Mouse (Mus musculus) heart, embryonic 16.5 days (tissue): ENCODE results near the gene Igf2bp2. TPM values are rescaled to one million over a fixed set of nuclear protein-coding genes. Genes with fewer than 3 reads are reported as not detected.

ENCODE experiments used
- ATAC-seq: fragments of 200-750 bp; cut with Nextera tagmentation; replicated peaks from 2 replicates; pipeline ENCODE4 v1.8.0; 2017; ENCODE audit warnings: moderate number of reproducible peaks; ENCODE audit not compliant: insufficient read depth, low FRiP score; ENCODE audit errors: extremely low read depth
- H3K27ac ChIP-seq: fragments of 300-500 bp; sonication (generic); 2 replicates; pipeline ENCODE4 v1.5.1; 2014; ENCODE audit warnings: mild to moderate bottlenecking, low read length, control low read depth, moderate library complexity
- H3K27me3 ChIP-seq: fragments of 300-500 bp; sonication (generic); 2 replicates; pipeline ENCODE4 v1.6.1; 2014; ENCODE audit warnings: low read length, mixed read lengths; ENCODE audit not compliant: control insufficient read depth, insufficient read depth
- H3K36me3 ChIP-seq: fragments of 300-500 bp; sonication (generic); 2 replicates; pipeline ENCODE4 v1.6.1; 2014; ENCODE audit not compliant: control insufficient read depth, insufficient read depth
- H3K4me1 ChIP-seq: fragments of 300-500 bp; sonication (generic); 2 replicates; pipeline ENCODE4 v1.6.1; 2014; ENCODE audit warnings: low read length, mixed read lengths; ENCODE audit not compliant: control insufficient read depth, insufficient read depth
- H3K4me2 ChIP-seq: fragments of 300-500 bp; sonication (generic); 2 replicates; pipeline ENCODE4 v1.6.1; 2014; ENCODE audit warnings: low read depth, mild to moderate bottlenecking, control low read depth, low read length
- H3K4me3 ChIP-seq: fragments of 300-500 bp; sonication (generic); 2 replicates; pipeline ENCODE4 v1.5.1; 2014; ENCODE audit warnings: mild to moderate bottlenecking, control low read depth, low read length
- H3K9ac ChIP-seq: fragments of 300-500 bp; sonication (generic); 2 replicates; pipeline ENCODE4 v1.6.1; 2014; ENCODE audit warnings: low read length, control low read depth
- H3K9me3 ChIP-seq: fragments of 300-500 bp; sonication (generic); replicated peaks from 2 replicates; pipeline ENCODE4 v1.6.1; 2016; ENCODE audit warnings: low read length; ENCODE audit not compliant: control insufficient read depth
- WGBS: fragments of 180-500 bp; shearing (Covaris S2); extraction: QIAGEN DNeasy Blood & Tissue Kit; methylation state at CpG from one replicate; pipeline ENCODE4 v1.1.7; 2014; 5-methylcytosine and 5-hydroxymethylcytosine counted together
- polyA plus RNA-seq: library from polyadenylated mRNA; unstranded; fragments of >200 nt; fragmentation: Nextera tagmentation; extraction: Ambion mirVana; gene quantifications from 2 replicates; pipeline ENCODE4 v1.2.1, GENCODE M21; 2015

Gene Igf2bp2
- polyA plus RNA-seq, 1 experiment from 2014 or later: 34.5 TPM

DNA sequence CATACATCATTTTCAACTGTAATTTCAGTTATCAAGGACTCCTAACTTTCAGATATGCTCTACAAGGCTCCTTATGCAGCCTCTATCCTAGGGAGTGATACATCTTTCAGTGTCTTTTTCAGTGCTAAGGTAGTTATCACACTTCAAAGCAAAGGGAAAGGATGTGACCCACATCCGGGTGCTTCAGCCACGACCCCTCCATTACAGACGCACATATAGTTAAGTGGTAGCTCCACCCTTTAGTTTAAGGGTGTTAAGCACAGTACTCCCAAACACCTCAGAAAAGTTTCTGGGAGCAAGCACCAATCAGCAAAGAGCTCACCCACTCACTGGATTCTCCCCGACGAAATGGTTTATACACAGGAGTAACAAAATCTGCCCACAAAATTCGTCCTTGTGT is 88.0 kb downstream of the Igf2bp2 start:
- H3K9ac ChIP-seq: no peak overlapping the region
- no peaks in the 10 kb centered on the region for H3K9me3 ChIP-seq
- H3K36me3 ChIP-seq: peaks cover 28% of the 10 kb centered on the region
- WGBS: 82% methylated on average over 6 of the region's 6 CpGs
- H3K4me1 ChIP-seq: no peaks in the 10 kb centered on the region
- no peak overlapping the region for H3K4me2 ChIP-seq
- no peaks in the 10 kb centered on the region for H3K27me3 ChIP-seq
- H3K4me3 ChIP-seq: no peak overlapping the region
- no peak for ATAC-seq
- H3K27ac ChIP-seq: no peak overlapping the region

DNA sequence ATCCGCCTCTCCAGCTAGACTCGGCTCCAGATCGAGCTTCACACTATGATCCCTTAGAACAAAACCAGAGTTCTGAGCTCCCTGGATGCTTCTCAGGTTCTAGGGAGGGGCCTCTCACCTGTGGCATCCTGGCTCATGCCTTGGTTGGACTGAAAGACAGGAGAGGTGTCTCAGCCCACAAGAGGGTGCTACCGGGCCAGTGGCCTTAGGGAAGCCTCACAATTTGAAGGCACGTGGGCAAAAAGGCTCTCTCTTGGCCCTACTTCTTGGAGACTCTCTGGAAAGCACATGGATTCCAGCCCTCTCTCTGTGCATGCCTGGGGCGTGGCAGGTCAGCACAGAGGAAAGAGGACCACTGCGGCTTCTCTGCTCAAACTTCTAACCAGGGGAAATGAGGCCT is 91.7 kb downstream of the Igf2bp2 start:
- H3K27ac ChIP-seq: no peak overlapping the region
- H3K9me3 ChIP-seq: no peaks in the 10 kb centered on the region
- 77% methylated on average over 7 of the region's 7 CpGs for WGBS
- no peak overlapping the region for H3K4me3 ChIP-seq
- no peak overlapping the region for H3K4me2 ChIP-seq
- H3K4me1 ChIP-seq: no peaks in the 10 kb centered on the region
- peaks cover 33% of the 10 kb centered on the region for H3K36me3 ChIP-seq
- H3K9ac ChIP-seq: no peak overlapping the region
- no peak for ATAC-seq
- H3K27me3 ChIP-seq: no peaks in the 10 kb centered on the region

DNA sequence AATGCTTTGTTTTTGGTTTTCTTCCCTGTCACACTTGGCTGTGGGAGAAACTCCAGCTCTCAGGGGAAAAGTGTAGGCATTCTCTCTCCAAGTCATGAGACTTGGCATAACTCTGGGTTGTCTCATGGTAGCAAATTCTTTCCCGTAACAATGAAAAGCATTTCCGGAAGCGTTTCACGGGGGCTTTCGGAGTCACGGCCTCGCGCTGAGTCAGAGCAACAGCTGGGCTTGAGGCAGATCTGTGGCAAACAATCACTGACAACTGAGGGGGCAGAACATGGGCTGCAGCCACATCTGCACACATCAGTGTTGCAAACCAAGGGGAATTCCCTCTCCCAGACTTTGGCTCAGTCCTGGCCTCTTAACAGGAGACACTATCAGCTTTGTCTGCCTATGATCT is 95.7 kb downstream of the Igf2bp2 start:
- H3K27ac ChIP-seq: no peak overlapping the region
- no peak overlapping the region for H3K4me3 ChIP-seq
- no peaks in the 10 kb centered on the region for H3K9me3 ChIP-seq
- H3K4me2 ChIP-seq: no peak overlapping the region
- WGBS: 79% methylated on average over 8 of the region's 8 CpGs
- H3K4me1 ChIP-seq: no peaks in the 10 kb centered on the region
- H3K36me3 ChIP-seq: peaks cover 33% of the 10 kb centered on the region
- H3K9ac ChIP-seq: no peak overlapping the region
- ATAC-seq: no peak; the same call in 1 of the 2 replicates
- no peaks in the 10 kb centered on the region for H3K27me3 ChIP-seq

DNA sequence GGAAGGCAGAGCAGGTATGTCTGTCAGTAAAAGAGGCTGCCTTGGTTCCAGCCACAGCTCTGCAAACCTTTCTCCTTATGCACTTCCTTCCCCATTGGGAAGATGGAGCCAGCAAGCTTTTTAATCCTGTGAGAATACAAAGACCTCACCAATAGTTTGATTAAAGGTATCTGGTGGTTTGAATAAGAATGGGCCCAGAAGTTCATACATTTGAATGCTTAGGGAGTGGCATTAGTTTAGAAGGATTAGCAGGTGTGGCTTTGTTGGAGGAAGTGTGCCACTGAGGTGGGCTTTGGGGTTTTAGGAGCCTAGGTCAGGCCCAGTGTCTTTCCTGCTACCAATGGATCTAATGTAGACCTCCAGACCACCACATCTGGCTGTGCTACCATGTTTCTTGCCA is 97.6 kb downstream of the Igf2bp2 start:
- Histone ChIP-seq H3K9ac (no peak overlapping the region), H3K27ac (no peak overlapping the region), H3K4me2 (no peak overlapping the region), H3K27me3 (no peaks in the 10 kb centered on the region), H3K36me3 (peaks cover 36% of the 10 kb centered on the region), H3K9me3 (no peaks in the 10 kb centered on the region), H3K4me1 (no peaks in the 10 kb centered on the region), H3K4me3 (no peak overlapping the region)
- ATAC-seq: no peak

DNA sequence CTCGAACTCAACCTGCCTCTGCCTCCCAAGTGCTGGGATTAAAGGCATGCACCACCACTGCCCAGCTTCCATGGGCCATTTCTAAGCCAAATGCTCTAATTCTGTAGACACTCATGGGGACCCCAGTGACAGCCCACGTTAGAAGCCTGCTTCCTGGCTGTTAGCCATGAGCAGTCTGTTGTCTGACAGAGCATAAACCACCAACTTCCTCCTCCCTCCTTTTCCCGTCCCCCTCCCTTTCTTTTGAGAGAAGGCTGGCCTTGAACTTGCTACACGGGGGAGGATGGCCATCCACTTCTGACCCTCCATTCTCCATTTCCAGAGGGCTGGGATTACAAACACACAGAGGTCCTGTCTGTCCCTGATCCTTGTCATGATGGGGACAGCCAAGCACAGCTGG is 100.8 kb downstream of the Igf2bp2 start:
- no peak overlapping the region for H3K27ac ChIP-seq
- no peak overlapping the region for H3K4me3 ChIP-seq
- no peaks in the 10 kb centered on the region for H3K27me3 ChIP-seq
- no peak for ATAC-seq
- no peak overlapping the region for H3K9ac ChIP-seq
- WGBS: 61% methylated on average over 4 of the region's 4 CpGs
- no peak overlapping the region for H3K4me2 ChIP-seq
- H3K36me3 ChIP-seq: peaks cover 26% of the 10 kb centered on the region
- H3K4me1 ChIP-seq: no peaks in the 10 kb centered on the region
- H3K9me3 ChIP-seq: no peaks in the 10 kb centered on the region

DNA sequence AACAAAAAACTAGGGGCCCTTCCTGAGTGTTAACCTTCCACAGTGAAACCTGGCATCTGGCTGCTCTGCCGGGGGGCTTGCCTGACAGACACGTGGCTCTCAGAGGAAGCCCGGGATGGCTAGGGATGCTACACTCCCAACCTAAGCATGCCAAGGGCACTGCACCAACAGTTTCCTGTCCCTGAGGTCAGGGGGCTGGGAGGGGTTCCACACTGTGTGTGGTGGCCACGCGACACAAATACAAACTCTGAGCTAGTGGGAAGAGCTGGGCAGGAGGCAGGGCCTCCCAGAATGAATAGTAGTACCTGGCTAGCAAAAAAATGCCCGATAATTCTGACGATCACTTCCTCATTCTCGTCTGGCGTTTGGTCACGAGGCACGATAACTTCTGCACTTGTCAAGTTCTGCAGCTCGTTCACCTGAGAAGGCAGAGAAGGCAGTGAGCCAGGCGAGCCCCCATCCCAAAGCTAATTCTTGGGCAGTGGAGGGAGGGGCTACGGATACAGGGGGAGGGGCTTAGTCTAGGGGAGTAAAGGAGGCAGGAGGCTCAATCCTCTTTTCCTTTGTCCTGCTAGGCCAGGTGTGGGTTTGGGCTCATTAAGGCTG is 101.4 kb downstream of the Igf2bp2 start:
- Histone ChIP-seq H3K27ac (no peak overlapping the region), H3K27me3 (no peaks in the 10 kb centered on the region), H3K9me3 (no peaks in the 10 kb centered on the region), H3K4me3 (no peak overlapping the region), H3K4me1 (no peaks in the 10 kb centered on the region), H3K4me2 (no peak overlapping the region), H3K9ac (no peak overlapping the region), H3K36me3 (peaks cover 26% of the 10 kb centered on the region)
- 72% methylated on average over 14 of the region's 14 CpGs for WGBS
- no peak for ATAC-seq

DNA sequence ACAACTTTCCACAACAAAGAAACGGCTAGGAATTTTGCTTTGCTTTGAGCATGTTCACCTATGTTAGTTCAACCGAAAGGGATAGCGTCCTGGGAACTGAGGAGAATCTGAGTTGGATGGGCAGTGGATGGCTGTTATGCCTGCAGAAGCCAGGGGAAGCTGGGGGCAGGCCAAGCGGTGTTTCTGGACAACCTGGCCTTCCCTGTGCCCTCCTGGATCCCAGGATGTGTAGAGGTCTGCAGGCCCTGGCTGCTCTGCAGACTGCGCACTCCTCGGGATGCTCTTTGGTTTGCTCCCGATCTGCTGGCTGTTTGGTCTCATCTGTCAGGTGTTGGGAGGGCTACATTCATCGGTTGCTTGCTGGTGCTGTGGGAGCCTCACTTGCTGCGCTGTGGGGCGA is 102.7 kb downstream of the Igf2bp2 start:
- Histone ChIP-seq H3K4me1 (no peaks in the 10 kb centered on the region), H3K36me3 (peaks cover 19% of the 10 kb centered on the region), H3K4me2 (no peak overlapping the region), H3K9ac (no peak overlapping the region), H3K27ac (no peak overlapping the region), H3K27me3 (no peaks in the 10 kb centered on the region), H3K9me3 (no peaks in the 10 kb centered on the region), H3K4me3 (no peak overlapping the region)
- no peak for ATAC-seq
- 90% methylated on average over 10 of the region's 10 CpGs for WGBS

DNA sequence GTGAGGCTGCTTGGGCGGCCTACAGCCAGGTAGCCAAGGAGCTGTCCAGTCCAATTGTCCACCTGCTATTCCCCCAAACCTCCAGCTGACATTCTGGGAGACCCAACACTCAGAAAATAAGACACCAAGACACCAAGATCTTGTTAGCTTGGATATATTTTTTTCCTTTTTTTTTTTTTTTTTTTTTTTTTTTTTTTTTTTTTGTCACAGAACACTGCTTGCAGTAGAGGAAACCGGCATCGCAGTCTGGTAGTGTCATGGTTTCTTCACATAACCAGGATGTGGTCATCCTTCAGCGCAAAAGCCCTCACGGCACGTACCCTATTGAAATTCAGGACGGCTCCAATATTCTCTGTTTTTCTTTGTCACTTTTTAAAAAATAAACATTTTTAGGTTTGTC is 104.2 kb downstream of the Igf2bp2 start:
- 91% methylated on average over 7 of the region's 7 CpGs for WGBS
- no peak for ATAC-seq
- no peak overlapping the region for H3K27ac ChIP-seq
- H3K27me3 ChIP-seq: no peaks in the 10 kb centered on the region
- no peak overlapping the region for H3K9ac ChIP-seq
- H3K4me1 ChIP-seq: no peaks in the 10 kb centered on the region
- H3K4me2 ChIP-seq: no peak overlapping the region
- H3K4me3 ChIP-seq: no peak overlapping the region
- no peaks in the 10 kb centered on the region; the same call in 1 of the 2 replicates for H3K9me3 ChIP-seq
- H3K36me3 ChIP-seq: peaks cover 15% of the 10 kb centered on the region

DNA sequence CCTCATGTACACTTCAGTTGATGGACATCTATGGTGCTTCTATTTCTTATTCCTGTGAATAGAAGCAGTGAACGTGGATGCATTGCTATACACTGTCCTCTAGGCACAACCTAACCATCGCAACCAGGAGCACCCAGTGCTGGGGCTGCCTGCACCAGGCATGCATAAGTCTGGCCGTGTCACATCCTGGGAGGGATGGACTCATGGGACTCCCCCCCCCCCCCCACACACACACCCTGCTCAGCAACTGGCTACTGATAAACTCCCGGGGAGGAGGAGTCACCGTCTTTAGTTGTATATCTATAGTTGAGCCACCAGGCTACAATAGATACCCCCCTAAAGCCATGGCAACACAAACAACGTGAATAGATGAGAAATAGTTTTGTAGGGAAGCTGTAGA is 105.6 kb downstream of the Igf2bp2 start:
- ATAC-seq: no peak
- peaks cover 11% of the 10 kb centered on the region for H3K36me3 ChIP-seq
- no peaks in the 10 kb centered on the region; the same call in 1 of the 2 replicates for H3K9me3 ChIP-seq
- no peaks in the 10 kb centered on the region for H3K27me3 ChIP-seq
- H3K4me1 ChIP-seq: no peaks in the 10 kb centered on the region
- H3K4me2 ChIP-seq: no peak overlapping the region
- H3K4me3 ChIP-seq: no peak overlapping the region
- WGBS: 67% methylated on average over 6 of the region's 6 CpGs
- no peak overlapping the region for H3K27ac ChIP-seq
- no peak overlapping the region for H3K9ac ChIP-seq
